Mouse (Mus musculus) E14TG2a.4 (cell line): Measurements from ENCODE around the gene Gm8127.
"Not testable (repeated sequence)": the region's sequence is repeated elsewhere in the genome, so short reads cannot be mapped to it uniquely, and the experiment has no call there.

Experiments used
- CTCF ChIP-seq: conservative IDR thresholded peaks from 2 replicates; pipeline ENCODE4 v1.5.1; 2014; ENCODE audit warnings: low read length
- NANOG ChIP-seq: IDR thresholded peaks from 2 replicates; pipeline ENCODE4 v1.6.1; 2014; ENCODE audit warnings: borderline replicate concordance, low read length, mixed read lengths
- POU5F1 ChIP-seq: IDR thresholded peaks from 2 replicates; pipeline ENCODE4 v1.6.1; 2014; ENCODE audit warnings: low read length, borderline replicate concordance

DNA sequence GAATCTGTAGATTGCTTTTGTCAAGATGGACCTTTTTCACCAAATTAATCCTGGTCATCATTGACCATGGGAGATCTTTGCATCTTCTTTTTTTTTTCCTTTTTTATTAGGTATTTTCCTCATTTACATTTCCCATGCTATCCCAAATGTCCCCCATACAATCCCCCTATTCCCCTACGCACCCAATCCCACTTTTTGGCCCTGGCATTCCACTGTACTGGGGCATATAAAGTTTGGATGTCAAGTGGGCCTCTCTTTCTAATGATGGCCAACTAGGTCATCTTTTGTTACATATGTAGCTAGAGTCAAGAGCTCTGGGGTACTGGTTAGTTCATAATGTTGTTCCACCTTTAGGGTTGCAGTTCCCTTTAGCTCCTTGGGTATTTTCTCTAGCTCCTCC is 44.0 kb upstream of the Gm8127 start:
- TF ChIP-seq CTCF, NANOG, POU5F1: not testable (repeated sequence)
